Mouse (Mus musculus) natural killer cell, adult 2 months (primary cell): Measurements from ENCODE around the gene Cenpl.

Experiments used
- DNase-seq, 2 experiments: peaks; one replicate each; pipeline ENCODE4 v3.0.0; 2022; ENCODE audit warnings: low spot score in 2 of 2

Gene Cenpl

DNA sequence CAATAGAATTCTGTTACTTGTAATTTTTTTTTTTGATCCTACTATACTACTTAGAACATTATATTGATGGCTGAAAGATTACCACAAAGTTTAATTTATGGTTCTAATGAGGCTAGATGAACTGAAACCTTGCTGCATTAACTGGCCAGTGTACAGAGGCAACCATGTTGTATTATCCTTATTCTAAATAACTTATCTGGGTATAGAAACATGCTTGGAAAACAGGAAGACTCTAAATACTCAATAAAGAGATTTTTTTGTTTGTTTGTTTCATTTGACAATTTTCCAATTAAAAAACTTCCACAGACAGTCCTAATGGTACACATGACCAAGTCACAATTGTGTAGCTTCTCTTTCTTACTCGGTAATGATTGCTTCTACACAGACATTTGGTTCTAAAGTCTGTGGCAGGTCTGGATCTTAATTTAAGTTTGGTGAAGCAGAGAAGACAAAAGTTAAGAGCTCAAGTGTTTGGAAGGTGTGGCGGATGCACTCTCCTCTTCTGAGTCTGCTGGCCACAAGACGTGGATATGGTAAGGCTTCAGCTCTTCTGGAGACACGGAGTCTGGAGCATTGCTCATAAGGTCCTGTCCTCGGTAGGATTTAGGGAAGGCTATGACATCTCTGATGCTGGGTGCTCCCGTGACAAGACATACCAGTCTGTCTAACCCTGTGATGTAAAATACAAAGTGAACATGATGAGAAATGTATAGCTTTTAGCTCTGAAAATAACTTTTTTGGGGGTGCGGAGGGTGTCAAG is 29.1 kb upstream of the Cenpl start:
- no peak for DNase-seq

DNA sequence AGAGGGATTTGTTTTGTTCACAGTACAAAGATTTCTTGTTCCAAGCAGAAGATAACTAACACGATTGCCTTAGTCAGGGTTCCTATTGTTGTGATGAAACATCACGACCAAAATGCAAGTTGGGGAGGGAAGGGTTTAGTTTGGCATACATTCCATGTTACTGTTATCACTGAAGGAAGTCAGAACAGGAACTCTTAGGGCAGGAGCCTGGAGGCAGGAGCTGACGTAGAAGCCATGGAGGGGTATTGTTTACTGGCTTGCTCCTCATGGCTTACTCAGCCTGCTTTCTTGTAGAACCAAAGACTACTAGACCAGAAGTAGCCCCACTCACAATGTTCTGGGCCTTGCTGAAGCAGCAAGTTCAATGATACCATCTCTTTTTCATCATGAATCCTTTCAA is 23.5 kb upstream of the Cenpl start:
- DNase-seq = no peak

DNA sequence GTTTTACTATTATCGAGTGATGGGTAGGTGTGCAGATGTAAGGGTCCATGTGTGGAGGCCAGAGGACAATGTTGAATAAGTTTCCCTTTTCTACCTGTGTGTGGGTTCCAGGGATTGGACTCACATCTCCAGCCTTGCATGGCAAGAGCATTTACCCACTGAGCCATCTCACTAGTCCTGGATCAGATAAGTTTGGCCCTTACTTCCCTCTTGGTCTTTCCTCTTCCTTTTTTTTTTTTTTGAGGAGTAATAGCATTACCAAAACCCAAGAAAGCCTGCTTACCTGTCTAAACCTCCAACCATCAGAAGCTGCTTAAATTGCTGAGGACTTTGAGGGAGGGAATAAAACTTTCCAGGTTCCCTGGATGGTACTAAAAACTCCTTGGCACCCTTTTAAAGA is 13.3 kb upstream of the Cenpl start:
- DNase-seq = no peak

DNA sequence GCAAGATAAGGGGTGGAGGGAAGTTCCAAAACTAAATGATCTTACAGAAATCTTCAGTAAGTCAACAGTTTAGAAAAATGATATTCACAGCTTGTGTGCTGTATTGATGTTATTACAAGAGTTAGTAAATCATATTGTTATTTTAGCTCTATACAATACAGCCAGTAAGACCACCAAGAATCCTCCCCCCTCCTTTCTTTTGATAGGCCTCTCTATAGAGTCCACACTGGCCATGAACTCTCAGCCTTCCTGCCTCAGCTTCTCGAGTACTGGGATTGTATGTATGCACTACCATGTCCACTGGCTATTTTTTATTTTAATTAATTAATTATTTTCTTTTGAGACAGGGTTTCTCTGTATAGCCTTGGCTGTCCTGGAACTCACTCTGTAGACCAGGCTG is 7.2 kb upstream of the Cenpl start:
- no peak for DNase-seq

DNA sequence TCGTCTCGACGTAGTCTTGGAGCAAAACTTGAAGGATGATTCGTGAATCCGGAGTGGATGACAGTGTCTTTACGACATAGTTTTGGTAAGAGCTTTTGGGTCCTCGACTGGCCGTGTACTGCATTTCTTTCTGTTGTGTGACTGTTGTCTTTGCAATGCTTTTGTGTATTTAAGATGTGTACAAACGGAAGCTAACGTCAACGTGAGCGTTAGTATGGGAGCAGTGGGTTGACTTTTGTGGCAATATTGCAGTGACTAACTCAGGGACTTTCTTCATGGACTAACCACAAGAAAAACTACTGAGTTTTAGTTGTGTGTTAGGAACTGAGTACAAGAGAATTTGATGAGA is 733 bp downstream of the Cenpl start:
- peak; percentile 12 to 35 for DNase-seq

DNA sequence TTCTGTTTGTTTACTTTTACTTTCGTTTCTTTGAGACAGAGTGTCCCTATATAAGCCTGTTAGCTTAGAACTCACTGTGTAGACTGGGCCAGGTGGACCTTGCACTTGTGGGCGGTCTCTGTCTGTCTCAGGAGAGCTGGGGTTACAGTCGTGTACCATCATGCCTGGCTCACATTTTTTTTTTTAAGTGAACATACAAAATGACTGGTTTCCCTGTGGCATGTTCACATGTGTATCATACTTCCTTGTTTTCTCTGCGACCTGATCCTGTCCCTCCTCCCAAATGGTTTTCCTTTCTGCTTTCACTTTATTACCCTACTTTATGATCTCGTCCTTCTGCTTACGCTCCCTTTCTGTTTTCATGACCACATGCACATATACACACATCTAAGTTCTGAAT is 5.7 kb downstream of the Cenpl start:
- no peak for DNase-seq

DNA sequence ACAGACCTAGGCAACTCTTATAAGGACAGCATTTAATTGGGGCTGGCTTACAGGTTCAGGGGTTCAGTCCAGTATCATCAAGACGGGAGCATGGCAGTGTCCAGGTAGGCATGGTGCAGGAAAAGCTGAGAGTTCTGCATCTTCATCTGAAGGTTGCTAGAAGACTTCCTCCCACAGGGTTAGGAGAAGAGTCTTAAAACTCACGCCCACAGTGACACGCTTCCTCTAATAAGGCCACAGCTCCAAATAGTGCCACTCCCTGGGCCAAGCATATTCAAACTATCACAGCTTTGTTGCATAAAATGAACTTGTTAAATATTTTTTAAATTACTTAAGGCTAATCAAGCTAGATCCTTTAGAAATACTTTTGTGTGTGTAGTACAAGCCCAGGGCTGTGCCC is 6.7 kb downstream of the Cenpl start:
- DNase-seq = no peak

DNA sequence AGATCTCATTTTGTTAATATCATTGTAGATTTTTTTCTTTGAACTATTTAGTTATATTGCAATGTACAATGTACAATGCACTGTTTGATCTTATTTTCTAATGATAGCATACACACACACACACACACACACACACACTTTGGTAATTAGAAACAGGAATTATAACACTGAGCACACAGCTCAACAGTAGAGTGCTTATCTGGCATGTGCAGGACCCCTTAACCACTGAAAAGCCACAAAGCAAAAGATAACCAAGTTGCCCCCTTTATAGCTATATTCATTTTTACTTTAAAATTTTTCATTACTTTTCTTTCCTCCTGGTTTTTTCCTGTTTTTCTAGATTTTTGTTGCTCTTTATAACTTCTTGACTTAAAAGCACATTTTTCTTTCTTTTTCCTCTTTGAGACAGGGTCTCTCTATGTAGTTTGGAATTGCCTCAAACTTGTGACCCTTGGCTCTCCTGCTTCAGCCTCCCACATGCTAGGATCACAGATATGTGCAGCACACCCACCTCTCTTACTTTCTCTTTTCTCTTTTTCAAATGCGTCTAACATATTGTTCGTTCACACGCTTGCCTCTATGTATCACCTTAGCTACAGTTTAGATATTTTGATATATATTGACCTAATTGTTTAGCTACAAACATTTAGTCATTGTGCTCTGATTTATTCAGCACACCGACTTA is 29.4 kb downstream of the Cenpl start:
- no peak for DNase-seq

DNA sequence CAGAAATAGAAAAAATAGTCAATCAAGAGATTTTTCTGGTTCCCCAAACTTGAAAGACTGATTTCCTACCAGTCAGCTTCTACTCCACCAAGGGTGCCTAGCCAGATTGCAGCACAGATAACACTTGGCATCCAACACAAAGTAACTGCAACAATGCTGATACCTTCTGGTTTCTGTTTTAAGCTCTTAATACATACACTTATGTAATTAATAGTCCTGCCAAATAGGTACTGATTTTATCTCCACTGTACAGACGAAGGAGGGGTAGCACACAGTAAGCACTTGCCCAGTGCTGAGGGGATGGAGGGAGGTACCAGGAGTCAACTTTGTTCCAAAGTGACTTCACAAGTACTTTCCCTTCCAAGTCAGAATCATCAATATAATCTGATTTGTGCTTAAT is 33.3 kb downstream of the Cenpl start:
- DNase-seq = no peak

DNA sequence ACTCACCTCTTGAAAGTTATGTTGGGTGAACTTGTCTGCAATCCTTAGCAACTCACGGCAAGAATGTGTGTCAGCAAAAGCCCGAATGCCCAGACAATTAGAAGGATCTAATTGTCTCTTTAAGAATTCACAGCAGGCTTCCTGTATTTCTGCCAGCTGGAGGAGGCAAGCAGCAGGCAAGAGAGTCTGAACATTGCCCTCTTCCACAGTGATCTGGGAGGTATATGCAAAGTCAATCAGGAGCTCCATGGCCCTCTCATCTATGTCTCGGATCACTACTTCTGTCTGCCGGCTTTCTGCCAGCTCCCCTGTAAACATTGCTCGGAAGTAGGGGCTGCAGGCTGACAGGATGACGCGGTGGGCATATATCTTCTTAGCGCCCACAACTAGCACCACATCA is 38.7 kb downstream of the Cenpl start:
- DNase-seq = no peak

DNA sequence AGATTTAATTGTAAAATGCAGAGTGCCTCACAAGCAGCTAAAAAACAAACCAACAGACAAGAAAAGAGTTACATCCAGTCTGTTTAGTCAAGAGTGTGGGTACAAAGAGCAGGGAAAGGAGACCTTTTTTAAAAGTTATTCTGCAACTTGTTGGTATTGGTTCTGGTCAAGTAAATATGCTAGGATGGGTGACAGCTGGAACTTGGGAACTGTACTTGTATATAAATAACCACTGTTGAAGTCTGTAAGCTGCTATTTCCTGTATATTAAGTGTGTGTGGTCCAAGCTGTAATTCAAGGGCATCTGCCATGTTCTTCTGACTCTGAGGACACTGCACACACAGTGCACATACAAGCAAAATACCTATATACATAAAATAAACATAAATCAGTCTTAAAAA is 44.1 kb downstream of the Cenpl start:
- DNase-seq = no peak

DNA sequence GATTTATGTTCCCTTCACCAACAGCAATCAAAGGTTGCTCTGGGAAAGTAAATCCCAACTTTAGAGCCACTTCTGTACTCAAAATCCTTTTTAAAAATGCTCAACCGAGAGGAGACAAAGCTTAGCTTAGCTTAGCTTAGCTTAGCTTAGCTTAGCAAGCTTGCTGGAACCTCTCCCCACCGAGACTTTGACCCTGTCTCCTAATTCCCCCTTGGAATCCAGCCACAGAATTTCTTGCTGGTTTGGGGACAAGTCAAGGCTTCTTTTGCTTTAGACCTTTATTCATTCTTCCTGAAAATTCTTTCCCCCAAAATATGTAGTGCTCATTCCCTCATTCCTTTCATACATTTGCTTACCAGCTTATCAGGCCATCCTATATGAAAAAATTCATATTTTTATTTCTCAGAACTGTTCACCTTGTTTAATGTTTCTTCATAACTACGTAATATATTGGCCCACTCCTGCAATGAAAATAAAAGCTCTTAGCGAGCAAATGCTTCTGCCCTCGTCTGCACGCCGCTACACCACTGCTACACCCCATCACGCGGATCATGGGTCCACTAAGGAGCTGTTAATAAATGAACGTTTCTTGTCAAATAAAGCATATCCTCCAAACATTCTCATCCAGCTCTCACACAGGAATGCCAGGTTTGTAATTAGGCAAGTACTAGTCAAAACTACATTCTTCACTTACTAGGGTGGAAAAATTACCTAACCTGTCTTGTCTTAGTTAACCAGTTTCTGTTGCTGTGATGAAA is 52.3 kb downstream of the Cenpl start:
- DNase-seq = no peak

DNA sequence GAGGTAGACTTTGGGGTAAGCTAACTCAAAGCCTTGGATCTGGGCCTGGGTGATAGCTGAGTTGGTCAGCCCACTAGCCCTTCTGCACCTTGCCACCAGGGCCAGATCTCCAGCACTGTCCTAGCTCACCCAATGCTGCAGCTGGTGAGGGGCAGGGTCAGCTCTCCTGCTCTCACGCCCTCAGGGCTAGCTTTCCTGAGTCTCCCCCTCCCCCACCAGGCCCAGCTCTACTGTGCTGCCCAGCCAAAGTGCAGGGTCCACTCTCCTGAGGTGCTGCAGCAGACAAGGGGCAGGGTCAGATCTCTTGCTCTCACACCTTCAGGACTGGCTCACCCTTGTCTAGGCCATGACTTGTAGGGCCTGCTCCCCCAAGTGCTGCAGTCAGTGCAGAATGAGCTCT is 55.9 kb downstream of the Cenpl start:
- DNase-seq = no peak

DNA sequence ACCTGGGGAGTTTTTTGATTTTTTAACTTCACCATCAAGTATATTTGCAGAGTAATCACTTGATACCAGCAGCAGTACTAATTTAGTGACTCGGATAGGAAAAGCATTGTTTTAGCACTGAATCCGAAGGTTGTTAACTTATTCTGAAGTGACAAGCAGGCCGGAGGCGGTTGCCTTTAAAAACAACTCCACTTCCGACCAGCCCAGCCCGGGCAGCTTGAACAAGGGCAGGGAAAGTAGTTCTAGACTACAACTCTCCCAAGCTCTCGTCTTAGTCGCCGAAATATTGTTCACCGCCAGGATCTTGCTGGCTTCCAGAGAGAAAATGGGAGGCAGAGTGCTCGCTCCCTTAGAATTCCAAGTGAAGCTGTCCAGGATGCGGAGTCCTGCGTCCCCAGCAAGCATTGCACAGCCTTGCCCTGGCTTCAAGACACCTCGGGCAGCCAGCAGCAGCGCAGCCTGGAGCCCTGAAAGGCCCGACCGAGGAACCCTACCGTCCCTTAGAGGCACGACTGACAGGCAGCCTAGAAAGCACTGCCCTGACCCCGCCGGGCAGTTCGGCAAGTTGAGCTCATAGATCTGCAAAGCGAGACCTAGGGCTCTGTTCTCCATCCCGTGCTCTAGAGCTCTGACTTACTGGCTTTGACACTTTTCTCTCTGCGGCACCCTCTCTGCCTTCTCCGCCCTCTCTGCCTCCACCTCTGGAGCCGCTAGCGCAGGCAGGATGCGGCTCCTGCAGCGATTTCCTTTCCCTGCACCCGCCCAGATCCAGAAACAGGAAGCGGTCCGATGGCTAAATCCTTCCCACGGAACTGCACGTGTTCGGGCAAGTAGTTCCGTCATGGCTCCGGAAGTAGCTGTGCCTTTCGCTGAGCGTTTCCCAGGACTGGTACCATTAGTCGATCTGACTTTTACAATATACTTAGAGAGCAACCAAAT is 60.5 kb downstream of the Cenpl start, which contains the start of gene Klhl20:
Klhl20 (minus strand) TSS at position 786 of the 939 bp plus-strand sequence.
- DNase-seq = peak; percentile 88 to 91
